Mouse (Mus musculus) adrenal gland, postnatal 25 days (tissue): Measurements from ENCODE around the gene Cfap99. TPM values are rescaled to one million over a fixed set of nuclear protein-coding genes. Genes with fewer than 3 reads are reported as not detected.
A peak's percentile ranks its signal among the peaks of the same experiment; 100 is the strongest.

Source experiments
- DNase-seq: peaks from one replicate; pipeline ENCODE4 v3.0.0; 2021; ENCODE audit warnings: mixed read lengths
- total RNA-seq: library from RNA; stranded (reverse); gene quantifications from 2 replicates; pipeline ENCODE4 v1.2.3, GENCODE M21; 2021

The Cfap99 gene
- total RNA-seq, 1 experiment from 2014 or later: not detected

DNA sequence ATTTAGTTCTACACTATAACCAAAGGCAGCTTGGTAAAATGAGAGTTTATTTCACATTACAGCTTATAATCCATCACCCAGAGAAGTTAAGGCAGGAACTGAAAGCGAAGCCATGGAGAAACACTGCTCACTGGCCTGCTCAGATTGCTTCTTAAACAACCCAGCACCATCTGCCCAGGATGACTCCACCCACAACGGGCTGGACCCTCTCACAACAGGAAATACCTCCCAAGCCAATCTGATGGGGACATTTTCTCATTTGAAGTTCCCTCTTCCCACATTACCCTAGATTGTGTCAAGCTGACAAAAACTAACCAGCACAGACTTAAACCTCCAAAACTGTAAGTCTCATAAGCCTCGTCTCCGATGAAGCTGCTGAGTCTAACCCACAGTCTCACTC is 10.3 kb upstream of the Cfap99 start:
- DNase-seq: no peak

DNA sequence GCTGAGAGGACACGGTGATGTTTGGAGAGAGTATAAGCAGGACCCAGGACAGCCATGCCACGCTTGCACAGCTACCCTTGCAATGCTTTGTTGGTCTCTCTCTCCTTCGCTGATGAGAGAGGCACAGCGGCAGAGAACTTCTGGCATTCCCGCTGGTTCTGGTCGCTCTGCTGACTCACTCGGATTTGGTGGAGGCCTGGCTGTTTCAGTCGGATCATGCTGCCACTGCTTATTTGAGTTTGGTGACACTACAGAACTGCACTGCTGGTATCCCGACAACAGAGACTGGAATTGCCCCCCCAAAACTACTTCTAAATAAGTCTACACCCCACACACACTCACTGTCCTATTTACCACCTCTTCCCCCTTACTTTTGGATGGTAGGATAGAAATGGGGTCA is 9.2 kb upstream of the Cfap99 start:
- no peak for DNase-seq

DNA sequence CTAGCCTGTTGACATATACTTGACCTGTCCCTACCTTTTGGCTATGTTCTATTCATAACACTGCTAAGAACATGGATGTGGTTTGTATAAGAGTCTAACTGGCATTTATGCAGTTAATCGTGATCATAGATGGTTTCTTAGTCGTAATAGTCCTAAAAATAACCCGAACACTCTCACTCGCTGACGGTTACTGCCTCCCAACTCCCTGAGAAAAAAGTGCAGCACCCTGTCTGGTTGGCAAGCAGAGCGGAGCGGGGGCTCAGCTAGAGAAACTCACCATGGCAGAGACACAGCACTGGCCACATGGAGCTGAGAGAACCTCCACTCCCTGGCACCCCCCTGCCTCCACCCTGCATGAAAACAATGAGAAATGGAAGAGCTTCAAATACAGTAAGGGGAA is 7.4 kb upstream of the Cfap99 start:
- DNase-seq: no peak

DNA sequence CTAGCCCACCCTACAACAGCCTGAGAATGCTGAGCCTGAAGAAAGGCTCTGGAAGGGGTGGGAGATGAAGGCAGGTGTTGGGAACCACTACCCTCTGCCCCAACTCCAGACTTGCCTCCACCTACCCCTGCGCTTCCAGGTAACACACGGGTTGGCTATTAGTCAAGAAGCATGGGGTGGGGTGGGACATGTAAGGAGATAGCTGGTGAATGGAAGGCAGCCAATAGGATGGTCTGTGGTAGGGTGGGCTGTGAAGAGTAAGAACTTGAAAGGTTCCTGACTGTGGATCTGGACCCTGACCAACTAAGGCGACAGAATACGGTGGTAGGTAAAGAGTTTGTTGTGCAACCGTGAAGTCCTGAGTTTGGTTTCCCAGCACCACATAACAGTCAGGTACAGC is 5.0 kb upstream of the Cfap99 start:
- no peak for DNase-seq

DNA sequence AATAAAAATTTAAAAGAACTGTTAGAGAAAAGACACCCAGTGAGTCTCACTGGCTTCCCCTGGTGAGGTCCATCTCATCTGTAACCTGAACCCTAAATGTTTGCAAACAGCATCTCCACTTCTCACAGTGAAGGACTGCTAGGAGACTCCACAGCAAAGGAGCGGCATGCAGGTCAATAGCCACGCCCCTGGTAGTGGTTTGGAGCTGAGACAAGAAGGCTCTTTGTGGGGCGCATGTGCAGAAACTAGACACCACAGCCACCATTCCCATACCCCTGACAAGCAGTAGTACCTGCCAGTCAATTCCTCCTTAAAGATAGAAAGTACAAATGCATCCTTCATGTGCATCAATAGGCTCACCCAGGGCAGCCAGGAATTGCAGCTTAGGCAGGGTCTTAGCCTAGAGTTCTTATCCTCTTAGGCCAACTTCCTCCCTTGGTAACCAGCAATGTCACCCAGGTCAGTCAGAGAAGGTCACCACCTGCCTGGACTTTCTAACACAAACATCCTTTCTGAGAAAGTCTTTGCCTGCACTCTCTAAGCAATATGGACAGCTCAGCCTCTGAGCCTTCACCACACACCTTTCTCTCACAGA is 4.1 kb upstream of the Cfap99 start:
- DNase-seq: no peak

DNA sequence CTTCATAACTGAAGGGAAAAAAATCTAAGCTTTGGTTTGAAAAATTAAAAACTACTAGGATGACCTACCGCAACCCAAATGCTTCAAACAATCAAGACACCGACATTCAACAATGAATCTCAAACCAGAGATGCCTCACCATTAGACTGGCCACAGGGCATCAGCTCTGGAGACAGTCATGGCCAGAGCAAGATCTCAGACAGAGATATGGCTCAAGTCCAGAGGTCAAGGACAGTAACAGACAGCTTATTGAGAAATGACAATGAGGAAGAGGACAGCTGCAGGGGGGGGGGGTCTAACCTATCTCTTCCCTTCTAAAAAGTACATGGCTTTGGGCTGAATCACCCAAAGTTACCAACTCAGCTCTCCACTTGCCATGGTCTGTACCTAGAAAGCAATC is 3.1 kb upstream of the Cfap99 start:
- DNase-seq: no peak

DNA sequence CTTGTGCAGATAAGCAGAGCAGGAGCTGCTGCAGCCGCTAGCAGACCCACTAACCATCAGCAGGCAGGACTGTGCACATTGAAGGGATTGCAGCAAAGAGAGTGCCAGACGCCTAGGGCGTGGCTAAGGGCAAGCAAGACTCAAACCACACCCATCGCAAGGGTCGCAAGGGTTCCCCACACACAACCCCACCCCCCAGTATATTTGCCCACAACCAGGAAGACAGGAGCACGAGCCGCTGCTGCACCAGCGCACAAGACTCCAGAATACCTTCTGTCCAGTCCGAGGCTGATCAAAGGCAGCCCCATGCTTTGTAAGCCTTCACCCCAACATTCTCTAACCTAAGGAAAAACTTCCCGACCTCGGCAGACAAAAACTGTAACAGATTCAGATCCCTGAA is 1.9 kb upstream of the Cfap99 start:
- DNase-seq: no peak

DNA sequence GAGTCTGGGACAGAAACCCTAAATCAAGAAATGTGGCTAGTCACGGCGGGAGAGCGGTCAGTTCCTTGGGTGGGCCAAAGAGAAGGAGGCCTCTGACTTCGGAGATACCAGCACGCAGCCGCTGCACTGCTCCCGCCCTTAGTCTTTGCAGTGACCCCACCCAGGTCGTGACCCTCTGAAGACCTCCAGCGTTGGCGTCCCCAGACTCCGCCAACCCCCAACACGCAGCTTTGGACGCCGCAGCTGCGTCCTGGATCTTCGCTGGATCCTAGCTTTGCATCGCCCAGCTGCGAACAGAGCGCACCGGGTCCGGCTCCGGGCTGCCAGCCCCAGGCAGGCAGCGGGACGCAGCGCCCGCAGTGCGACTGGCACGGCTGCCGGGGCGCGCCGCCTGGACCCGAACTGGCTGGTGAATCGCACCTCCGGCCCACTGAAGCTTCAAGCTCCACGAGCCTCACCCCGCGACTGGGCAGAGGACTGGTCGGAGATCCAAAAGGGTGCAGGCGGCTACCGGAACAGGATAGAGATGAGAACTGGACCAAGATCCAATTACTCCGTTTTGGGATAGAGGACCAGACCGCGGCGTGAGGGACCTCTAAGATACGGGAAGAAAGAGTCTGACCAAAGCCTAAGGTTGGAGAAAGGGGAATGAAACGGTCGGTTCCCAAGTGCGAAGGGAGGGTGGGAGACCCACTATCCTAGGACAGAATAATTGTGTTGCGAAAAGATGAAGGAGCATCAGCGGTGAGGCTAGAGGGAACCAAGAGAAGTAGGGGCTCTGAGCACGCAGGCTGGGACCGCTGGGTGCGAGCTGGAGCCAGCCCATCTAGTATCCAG is 1.2 kb upstream of the Cfap99 start:
- peak; percentile 19 for DNase-seq

DNA sequence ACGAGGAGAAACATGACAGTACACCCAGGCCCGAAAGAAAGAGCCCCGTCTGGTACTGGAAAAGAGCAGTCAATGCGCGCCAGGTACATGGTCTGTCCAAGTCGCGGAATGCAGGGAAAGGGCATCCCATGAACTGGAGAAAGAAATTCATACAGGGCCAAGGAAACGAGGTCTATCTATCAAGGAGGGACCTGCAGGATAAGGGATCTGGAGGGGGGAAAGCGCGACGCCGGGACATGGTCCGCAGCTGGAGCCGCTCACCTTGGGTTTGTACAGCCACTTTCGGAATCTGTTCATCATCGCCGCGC is 608 bp upstream of the Cfap99 start:
- no peak for DNase-seq

DNA sequence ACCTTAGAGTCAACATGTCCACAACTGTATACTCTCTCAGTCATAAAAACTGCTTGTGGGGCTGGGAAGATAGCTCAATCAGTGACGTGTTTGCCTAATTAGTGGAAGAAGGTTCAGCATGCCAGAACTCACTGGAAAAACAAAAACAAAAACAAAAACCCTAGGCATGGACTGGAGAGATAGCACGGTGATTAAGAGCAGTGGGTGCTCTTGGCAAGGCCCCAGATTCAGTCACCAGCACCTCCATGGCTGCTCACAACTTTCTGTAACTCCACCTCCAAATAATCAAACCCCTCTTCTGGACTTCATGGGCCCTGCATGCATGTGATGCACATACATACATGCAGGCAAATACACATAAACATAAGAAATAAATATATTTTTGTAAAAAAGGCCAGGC is 886 bp downstream of the Cfap99 start:
- DNase-seq: no peak

DNA sequence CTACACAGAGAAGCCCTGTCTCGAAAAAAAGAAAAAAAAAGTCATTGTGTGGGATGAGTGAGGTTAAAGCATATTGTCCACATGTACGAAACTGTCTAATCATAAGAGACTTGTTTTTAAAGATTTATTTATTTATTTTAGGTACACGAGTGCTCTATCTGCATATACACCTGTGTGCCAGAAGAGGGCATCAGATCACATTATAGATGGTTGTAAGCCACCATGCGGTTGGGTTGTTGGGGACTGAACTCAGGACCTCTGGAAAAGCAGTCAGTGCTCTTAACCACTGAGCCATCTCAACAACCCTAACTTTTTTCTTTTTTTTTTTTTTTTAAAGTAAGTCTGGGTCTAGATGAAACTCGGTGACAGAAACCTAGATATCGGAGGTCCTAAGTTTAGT is 5.0 kb downstream of the Cfap99 start:
- no peak for DNase-seq

DNA sequence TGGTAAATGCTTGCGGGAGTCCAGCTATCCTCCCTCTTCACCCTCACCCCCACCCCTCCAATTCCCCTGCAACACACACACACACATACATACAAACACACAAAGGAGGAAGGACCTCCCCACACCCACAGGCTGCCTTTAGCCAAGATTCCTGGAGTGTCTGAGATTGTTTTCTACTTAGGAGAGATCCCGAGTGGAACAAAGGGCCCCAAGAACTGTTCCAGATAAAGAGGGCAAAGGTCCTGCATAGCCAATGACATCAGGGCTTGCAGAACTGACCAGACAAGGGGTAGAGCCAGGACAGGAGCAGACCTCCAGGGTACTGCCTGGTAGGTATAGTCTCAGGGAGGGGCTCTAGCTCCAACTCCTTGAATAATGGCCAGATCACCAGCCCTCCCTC is 6.3 kb downstream of the Cfap99 start:
- DNase-seq: no peak

DNA sequence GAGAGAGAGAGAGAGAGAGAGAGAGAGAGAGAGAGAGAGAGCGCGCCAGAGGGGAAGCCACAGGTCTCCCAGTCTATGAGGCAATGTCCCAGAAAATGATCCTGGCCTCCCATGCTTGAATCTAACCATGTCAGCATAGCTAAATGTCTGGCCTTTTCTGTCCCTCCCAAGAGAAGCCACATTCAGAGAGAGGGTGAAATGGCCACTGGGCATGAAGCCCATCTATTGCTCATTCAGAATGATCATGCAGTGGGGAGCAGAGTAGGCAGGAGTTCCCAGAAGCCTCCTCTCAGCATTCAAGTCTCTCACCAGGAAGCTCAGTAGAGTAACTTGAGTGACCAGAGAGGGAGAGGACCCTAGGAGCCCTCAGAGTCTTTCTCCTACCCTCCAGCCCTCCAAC is 6.7 kb downstream of the Cfap99 start:
- peak; percentile 30 for DNase-seq

DNA sequence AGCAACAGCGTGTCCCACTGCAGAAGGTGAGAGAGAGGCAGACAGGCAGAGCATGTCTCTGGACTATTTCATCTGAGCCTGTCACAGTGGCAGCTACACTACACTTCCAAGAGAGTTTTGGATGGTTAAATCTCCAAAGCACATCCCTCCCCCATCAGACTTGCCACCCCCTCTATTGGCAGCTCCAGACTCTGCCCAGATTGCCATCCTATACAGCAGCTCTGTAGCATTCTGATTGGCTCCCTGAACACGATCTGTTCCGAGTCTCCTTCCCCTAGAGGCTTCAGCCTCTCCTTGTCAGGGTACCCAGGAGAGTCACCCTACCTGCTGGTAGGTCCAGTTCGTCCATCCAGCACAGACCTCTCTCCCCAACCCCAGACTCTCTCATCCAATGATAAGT is 9.7 kb downstream of the Cfap99 start:
- DNase-seq: no peak

DNA sequence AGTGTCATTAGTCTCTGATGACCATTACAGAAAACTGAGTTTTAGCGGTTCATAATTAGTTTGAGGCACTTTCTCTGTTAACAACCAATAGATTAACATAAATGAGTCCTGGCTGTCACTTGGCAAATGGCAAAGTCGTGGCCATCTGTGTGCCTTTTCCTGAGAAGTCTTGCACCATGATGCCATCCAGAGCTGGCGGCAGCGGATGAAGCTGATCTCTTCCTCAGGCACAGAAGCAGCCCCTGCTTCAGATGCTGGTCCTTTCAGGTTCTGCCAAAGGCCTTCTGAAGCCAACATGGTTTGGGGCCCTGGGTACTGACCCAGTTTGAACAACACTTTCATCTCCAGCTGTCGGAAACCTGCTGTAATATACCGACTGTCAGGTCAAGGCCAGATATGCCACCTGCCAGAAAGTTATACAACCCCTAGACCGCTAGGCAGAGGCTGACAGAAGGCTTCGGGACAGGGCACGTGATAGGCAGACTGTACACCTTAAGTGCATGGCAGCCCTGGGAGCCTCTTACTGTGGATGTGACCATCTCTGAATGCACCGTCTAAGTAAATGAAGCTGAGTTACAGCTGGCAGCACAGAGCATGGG is 10.6 kb downstream of the Cfap99 start:
- DNase-seq: no peak

DNA sequence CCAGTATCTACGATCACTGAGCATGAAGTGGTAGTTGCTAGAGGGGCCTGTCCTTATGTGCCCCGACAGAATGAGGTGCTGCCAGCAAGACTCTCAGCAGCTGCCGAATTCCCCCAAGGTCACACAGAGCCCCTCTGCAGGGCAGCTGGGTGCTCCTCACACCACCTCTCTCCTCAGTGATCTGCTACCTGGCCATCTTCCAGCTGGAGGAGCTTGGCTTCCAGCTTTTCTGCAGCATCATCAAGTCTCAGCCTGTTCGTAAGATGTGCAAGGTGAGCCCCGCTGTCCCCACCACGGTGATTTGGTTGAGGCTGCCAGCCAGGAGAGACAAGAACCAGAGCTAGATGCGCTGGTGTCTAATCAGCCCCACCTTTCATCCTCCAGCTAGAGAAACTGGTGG is 14.0 kb downstream of the Cfap99 start:
- no peak for DNase-seq

DNA sequence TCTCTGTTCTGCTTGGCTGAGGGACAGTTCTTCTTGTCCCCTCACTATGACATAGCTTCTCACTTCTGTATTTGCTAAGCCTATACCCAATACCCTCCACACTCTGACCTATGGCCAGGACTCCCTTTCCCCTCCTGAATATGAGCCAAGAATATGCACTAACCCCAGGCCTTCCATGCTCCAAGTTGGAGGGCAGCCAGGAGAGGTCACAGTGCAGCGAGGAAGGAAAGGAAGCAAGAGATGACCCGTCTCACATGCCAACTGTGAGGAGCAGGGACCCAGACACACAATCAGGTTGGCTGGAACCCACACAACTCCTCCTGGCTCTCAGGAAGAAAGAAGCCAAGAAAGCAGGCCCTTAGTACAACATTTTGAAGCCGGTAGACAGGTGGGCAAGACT is 20.6 kb downstream of the Cfap99 start:
- no peak for DNase-seq

DNA sequence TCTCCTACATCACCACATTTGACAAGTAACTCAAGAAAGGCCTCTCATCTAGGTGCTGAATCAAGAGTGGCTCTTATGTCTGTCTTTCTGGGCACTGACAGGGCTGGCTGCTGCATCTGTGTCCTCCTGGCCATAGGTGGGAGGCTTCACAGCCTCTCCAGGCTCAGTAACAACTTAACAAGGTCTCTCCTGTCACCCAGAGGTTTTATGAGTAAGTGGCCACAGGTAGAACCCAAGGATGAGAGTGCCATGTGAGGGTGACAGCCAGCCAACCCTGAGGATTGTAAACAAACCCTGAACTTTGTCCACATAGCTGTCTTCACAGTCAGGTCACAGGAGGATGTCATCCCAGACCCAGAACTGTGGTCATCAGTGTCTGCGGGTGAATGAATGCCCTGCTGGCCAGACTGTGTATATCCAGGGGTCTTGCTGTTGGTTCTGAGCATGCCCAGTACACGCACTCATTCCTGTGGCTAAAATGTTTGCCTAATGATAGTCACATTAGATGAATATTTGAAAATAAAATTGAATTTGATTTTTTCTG is 31.2 kb downstream of the Cfap99 start:
- DNase-seq: no peak

DNA sequence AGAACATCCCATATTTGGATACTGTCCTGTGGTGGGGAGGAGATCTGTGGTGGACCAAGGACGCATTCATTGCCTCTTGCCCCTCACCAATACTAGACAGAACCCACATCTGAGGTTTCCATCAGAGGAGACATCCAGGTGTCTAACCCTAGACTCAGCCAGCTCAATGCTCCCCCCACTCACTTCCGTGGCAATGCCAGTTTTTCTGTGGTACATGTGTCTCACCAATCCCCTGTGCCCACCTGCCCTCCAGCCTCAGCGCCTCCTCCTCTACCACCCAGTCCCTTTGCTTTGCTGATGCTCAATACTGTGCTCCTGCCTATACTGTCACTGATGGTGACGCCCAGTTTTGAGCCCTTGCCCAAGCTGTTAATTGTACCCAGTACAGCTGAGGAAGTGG is 32.8 kb downstream of the Cfap99 start:
- DNase-seq: no peak

DNA sequence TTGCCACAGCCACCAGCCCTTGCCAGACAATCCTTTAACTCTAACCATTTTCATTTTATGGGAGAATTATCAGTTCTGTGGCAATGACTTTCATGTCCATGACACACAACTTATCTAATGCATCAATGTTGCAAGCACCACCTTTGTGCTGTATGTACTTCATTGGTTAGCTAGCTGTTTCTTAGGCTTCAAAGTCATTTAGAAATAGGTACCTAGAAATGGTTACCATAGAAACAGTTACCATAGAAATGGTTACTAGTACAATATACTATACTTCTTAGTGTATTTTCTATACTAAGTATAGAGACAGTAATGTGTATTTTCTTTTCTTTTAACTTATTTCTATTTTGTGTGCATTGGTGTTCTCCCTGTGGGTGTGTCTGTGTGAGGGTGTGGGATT is 36.9 kb downstream of the Cfap99 start:
- DNase-seq: no peak

DNA sequence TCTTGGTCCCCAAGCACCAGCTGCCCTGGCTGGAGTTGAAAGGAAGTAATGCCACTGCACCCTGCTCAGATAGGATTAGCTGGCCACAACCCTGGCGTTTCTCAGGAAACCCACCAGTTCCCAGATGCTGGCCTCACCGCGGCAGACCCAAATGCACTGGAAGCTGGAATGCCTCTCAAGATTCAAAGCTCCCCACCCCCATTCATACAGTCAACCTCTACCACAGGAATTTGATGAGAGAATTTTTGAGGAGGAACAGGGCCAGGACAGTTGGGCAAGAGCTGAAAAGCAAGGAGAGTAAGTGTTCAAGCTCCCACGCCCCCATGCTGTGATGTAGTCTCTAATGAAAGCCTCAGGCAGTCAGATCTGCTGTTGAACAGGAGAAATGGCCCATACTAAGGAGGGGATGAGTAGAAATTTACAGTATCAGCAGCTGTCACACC is 37.9 kb downstream of the Cfap99 start:
- no peak for DNase-seq

DNA sequence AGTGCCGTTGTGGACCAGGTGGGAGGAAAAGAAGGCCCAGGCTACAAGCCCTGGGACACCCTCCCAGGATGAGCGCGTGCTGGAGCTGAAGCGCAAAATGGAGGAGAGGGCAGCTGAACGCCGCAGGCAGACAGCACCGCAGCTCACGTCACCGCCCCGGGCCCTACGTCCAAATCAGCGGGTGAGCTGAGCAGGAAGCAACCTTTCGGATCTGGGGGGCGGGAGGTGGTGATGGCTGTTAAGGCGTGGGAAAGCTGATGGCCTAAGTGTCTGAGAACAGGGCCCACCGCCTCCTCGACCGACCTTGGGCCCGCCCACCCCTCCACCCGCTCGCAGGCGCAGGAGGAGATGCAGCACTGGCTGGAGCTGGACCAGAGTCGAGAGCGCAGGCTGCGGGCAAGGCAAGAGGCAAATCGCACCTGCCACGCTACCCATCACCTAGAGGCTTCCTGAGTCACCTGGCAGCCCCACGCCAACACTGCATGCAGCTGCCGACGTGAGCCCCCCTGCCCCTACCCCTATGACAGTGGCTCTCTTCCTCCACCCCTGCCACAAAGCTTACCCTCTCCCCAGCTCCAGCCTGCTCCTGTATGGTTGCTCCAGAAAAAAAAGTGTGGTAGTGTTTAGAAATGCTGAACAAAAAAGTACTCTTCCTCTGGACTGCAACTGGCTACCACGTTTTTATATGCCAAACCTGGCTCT is 38.6 kb downstream of the Cfap99 start:
- peak; percentile 23 for DNase-seq

DNA sequence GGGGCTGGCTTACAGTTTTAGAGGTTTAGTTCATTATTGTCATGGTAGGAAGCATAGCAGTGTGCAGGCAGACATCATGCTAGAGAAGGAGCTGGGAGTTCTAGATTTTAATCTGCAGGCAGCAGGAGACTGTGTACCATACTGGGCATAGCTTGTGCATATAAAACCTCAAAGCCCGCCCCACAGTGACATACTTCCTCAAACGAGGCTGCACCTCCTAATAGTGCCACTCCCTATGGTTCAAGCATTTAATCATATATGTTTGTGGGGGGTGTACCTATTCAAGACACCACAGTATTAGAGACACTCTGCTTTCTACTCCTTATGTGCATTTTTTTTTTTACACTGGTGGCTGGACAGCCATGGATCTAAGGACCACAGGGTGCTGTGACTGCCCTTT is 41.7 kb downstream of the Cfap99 start:
- no peak for DNase-seq
